Mouse (Mus musculus) MN1 (cell line): ENCODE data around the gene Nlrc5.

Experiments
- DNase-seq: peaks from one replicate; pipeline ENCODE4 v3.0.0-alpha.2; 2016; ENCODE audit warnings: low spot score

Nlrc5 gene

DNA sequence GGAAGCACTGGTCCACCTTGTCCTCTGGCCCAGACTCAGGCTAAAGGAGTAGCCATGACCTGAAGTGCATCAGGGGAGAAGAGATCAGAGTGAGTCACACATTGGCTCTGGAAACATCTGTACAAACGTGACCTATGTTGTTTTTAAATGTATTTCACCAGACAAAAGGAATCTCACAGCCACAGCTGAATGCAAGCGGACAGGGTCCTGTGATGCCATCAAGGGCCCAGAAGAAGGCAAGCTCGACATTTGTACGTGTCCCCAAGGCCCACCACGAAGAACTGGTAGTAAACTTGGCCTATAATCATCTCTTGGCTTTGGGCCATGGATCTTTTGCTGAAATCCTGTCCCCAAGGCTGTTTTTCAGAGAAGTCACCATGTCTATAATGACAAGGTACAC lies 35.5 kb downstream of the Nlrc5 start:
- DNase-seq: no peak

DNA sequence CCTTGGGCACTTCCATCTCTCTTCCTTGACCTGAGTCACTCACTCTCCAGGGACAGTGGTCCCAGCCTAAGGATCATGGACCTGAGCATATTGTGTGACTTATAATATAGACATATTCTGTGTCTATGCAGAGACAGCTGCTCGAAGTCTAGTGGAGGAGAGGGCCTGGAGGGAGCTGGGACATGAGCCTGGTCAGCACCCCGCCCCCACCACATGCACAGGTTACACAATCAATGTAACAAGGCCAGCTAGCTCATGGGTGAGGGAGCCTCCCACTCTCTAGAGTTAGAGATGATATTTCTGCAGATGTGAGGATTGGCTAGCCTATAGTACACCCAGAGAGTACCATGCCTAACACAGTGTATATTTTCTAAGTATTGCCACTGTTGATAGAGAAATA lies 36.6 kb downstream of the Nlrc5 start:
- no peak for DNase-seq

DNA sequence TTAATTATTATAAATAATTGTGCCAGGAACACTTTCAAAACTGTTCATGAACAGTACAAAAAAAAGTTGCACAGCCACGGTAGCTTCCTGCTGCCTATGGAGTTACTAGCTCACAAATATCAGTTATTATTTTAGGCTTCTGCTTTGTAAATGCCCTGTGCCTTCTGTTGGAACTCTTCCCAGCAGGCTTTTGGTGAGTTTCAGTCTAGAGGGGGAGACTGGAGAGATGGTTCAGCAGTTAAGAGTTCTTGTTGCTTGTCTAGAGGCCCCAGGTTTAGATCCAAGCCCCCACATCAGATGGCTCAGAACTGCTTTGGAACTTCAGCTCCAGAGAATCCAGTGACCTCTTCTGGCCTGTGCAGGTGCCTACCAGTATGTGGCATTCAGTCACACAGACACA lies 37.1 kb downstream of the Nlrc5 start:
- no peak for DNase-seq

DNA sequence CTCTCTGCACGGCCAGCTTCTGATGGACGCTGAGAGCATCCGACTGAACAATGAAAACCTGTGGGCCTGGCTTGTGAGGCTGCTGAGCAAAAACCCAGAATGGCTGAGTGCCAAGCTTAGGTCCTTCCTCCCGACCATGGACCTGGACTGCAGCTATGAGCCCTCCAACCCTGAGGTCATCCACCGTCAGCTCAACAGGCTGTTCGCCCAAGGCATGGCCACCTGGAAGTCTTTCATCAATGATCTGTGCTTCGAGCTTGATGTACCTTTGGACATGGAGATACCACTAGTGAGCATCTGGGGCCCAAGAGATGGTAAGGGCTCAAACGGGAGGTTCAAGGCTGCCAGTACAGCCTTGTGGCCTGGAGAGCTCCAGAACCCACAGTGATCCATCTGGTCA lies 38.6 kb downstream of the Nlrc5 start:
- DNase-seq: no peak

DNA sequence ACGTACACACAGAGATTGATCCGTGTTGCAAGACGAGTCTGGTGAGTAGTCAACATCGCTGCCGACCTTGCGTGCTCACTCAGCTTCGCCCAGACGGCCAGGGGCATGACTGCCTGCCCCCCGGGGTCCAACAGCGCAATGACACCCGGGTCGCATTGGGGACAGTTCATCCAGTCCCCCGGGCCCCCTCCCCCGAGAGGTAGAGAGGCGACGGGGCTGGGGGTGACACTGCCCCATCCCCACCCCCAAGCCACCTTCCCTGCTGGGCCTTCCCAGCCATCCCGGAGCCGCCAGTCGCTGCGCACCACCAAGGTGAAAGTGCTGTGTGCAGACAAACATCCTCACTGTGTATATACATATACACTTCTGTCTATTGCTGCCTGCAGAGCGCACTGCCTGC lies 39.3 kb downstream of the Nlrc5 start:
- no peak for DNase-seq

DNA sequence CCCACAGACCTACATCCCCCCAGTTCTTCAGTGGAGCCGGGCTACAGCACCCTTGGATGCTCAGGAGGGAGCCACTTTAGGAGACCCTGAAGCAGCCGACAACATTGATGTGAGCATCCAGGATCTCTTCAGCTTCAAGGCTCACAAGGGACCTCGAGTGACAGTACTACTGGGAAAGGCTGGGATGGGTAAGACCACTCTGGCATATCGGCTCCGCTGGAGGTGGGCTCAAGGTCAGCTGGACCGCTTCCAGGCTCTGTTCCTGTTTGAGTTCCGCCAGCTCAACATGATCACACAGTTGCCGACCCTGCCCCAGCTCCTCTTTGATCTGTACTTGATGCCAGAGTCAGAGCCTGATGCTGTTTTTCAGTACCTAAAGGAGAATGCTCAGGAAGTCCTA lies 41.6 kb downstream of the Nlrc5 start:
- no peak for DNase-seq

DNA sequence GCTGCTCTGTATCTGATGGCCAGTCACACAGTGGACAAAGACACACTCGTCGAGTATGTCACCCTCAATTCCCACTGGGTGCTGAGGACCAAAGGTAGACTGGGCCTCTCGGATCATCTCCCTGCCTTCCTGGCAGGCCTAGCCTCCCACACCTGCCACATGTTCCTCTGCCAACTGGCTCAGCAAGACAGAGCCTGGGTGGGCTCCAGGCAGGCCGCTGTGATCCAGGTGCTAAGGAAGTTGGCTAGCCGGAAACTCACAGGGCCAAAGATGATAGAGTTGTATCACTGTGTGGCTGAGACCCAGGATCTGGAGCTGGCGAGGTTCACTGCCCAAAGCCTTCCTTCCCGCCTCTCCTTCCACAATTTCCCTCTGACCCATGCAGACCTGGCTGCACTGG lies 42.7 kb downstream of the Nlrc5 start:
- no peak for DNase-seq

DNA sequence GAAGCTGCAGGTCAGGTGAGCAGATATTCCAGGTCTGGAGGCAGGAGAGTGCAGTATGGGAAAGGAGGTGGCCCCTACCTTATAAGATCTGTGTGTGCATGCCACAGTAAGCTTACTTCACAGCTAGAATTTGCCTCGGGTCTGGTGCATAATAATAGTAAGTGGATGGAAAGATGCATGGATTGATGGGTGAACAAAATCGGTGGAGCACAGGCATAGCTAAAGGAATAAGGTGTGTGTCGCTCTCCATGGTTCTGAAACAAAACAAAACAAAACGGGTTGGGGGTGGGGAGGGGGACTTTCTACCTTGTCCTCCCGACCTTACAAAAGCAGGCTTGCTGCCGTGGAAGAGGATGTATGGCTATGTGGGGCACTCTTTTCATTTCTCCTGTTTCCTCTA lies 47.9 kb downstream of the Nlrc5 start:
- no peak for DNase-seq

DNA sequence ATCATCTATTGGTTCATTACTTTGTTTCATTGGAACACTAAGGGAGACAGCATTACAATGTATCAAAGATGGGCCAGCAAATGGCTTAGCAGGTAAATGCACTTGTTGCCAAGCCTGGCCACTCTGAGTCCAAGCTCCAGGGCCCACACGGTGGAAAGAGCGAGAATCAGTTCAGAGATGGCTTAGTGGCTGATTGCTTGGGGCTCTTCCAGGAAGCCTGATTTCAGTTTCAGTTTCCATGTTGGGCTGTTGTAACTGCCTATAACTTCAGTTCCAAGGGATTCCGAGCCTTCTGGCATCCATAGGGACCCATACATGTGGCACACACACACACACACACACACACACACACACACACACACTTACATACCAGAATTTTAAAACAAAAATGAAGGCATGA lies 51.1 kb downstream of the Nlrc5 start:
- DNase-seq: peak; percentile 16

DNA sequence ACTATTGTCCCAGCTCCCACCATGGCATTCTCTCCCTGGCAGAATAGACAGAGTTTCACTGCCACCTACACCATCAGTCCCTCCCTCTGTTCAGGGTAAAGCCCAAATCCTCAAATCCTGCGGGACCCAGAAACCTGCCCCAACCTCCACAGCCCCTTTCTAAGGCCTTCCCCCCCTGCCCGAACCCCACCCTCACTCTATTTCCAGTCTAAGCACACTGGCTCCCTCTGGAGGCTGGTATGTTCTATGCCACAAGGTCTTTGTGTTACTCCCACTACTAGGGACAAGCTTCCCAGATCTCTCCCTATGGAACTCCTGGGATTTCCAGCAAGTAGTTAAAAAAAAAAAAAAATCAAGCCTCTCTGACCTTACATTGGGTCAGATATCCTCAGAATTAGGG lies 51.7 kb downstream of the Nlrc5 start:
- peak; percentile 60 for DNase-seq

DNA sequence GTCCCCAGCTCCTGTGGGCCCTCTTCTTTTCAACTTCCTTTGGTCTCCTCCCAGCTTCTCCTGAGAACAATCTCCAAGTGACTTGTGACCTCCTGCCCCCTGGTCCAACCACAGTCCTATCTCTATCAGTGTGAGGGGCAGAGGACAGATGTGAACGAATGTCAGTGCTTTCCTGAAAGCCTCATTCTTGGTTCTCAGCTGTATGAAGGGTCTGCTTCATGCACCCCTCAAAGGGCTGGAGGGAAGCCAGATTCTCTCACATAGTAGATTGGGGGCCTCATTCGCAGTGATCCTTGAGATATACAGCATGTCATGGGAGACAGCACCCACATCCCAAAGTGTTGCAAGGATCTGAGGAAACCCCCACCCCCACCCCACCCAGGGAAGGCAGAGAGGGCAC lies 53.9 kb downstream of the Nlrc5 start:
- DNase-seq: no peak

DNA sequence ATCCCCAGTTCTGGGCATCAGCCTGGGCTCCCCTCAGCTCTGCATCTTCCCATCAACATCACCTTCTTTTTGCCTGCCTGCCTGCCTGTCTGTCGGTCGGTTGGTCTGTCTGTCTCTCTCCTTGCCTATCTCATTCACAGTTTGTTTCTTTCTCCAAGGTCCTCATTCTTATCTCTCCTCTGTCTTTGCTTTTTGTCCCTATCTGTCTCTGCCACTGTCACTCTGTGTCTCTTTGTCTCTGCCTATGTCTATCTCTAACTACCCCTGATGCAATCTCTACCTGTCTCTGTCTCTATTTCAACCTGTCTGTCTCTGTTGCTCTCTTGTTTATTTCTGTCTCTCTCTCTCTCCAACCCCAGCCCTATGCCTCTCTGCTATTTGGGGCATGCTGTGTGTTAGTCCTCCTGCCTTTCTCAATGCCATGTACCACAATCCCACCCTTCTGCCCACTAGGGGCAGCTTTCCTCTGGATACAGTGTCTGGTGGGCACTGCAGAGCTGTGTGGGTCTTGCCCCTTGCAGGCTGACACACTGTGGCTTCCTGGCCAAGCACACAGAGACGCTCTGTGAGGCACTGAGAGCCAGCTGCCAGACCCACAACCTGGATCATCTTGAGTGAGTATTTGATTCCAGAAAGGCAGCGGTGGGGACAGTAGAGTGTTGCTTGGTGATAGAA lies 55.8 kb downstream of the Nlrc5 start:
- DNase-seq: no peak

DNA sequence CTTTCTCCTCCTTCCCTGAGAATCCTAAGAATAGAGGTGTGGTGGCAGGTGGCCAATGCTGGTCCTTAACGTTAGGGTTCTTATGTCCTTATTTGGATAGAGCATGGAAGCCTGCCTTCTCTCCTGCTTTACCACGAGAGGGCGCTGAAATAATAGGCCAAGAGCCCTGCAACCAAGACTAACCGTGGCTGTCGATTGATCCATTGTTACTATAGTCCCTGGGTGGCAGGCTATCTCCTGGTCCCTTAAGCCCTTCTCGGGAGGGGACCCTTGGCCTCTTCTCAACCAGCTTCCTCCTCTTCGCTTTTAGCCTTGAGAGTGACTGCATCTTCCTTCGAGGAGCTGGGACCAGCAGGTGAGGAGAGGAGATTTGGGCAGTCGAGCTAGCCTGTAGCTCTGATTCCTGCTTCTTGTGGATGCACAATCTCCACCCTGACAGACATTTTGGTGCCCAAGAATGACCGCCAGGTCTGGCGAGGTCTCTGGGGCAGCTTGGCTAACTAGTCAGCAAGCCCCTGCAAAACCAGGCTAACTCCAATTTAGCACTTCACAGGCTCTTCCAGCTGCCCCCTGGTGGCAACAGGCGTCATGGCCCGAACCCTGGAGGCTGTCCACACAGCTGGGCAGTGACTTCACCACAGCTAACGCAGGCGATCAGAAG lies 58.0 kb downstream of the Nlrc5 start:
- DNase-seq: peak; percentile 86

DNA sequence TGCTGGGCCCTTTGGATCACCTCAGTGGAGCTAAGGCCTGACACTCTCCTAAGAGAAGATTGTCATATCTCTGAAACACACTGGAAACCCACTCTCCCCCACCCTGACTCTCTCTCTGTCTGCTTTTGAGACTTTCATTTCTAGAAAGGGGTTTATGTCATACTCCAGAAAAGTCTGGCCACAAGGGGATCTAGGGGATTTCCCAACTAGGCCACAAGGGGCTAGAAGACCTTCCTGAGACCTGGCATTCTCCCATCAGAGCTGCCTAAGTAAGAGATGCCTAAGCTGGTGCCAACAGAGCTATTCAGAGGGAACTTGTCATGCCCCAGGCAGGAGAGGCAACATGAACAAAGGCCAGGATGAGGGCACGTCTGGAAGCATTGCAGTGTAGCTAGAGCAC lies 59.1 kb downstream of the Nlrc5 start:
- peak; percentile 60 for DNase-seq

DNA sequence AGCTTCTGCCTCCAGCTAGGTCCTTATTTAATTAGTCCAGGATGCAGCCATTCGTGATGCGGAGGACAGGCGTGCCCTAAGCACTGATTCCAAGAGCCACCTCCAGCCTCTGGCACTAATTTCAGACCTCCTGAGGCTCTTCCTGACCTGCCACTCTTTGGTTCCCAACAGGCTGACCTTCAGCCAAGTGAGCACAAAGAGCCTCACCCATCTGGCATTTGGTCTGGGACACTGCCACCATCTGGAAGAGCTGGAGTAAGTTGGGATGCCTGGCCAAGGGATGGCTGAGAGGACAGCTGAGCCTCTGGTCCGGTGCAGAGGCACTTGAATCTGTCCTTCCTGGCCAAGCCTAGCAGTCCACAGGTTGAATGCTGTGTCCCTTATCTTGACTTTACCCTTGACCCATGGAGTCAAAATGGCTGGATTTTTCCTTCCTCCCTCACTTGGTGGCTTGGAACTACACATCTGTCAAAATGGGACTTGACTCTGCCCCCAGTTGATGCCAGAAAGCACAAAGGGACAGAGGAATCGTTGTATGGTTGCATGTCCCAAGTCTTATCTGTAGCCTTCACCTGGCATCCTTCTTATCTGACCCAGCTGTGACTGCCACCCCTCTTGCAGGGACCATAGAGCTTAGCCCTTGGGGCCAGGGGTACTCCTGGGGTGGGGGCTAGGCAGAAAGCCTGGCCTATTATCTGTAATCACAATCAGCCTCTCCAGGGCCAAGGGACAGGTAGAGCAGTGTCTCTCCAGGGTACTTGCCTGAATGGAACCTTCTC lies 81.5 kb downstream of the Nlrc5 start:
- DNase-seq: peak; percentile 20

DNA sequence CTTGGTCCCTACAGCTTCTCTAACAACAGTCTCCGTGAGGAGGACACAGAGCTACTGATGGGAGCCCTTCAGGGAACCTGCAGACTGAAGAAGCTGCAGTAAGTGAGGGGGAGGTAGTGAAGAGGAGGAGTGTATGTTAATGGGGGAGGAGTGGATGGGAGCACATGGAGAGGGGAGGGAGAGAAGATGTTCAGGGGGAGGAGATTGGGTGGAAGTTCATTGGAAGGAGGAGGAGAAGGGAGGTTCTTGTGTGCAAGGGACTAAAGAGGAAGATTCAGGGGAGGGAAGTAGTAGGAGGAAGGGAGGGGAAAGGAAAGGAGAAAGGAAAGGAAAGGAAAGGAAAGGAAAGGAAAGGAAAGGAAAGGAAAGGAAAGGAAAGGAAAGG lies 82.0 kb downstream of the Nlrc5 start:
- DNase-seq: no peak

DNA sequence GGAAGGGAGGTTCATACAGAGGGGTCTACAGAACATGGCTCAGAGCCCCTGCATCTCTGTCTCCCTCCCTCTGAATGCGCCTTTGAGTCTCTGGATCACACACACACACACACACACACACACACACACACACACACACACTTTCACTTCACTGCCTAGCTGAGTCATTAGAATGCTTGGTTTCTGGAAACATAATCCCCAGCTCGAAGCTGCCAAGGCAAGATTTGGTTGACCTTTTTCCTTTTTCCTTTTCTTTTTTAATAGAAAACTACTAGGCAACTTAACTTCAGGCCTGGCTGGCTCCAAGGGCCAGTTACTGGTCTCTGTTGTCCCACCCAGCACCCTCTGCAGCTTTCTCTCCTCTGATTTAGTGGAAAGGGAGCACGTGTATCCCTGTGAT lies 82.6 kb downstream of the Nlrc5 start:
- no peak for DNase-seq

DNA sequence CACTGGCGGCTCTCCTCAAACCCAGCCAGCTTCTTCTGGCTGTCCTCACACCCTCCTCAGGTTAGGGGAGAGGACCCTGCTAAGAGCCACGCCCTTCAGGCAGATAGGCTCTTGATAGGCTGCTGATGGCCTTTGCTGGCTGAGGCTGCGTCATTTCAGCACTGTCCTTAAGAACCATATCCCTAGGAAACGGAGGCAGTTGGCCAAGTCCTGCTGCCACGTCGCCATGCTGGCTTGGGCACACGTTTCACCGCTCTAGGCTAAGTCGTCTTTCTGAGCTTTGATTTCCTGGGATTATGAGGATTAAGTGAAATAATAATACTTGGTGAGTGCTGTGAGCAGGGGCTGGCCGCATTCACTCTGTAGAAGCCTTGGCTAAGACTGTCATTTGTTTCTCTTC lies 84.2 kb downstream of the Nlrc5 start:
- DNase-seq: no peak

DNA sequence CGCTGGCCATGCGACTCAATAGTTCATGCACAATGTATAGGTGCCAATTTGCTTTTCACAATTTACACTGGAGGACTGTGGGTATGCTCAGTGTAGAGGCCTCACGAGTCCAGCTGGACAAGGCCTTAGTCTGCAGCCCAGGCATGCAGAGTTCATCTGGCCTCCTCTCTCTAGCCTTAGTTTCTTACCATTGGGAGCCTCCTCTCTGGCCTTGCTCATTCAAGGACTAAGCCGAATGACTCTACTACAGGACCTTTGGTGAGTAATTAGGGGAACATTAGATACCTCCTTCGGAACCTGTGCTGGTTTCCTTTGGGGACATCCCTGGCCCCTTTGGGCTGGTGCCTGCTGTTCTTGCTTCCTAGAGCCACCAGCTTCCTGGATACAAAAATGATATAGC lies 84.9 kb downstream of the Nlrc5 start:
- DNase-seq: no peak

DNA sequence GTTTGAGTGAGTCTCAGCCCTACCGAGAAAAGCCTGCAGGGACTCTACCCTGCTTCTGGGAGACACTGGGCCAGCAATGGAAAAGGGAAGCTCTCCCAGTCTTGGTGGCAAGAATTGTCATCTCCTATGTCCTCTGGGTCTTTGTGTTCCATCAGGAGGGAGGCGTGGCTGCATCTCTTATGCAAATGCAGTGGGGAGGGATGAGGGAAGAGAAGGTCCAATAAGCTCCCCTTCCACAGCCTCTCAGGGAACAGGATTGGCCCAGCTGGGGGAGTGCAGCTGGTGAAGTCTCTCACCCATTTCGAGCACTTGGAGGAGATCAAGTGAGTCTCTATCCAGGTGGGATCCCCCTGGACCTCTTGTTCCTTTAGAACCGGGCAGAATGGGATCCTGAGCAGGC lies 87.3 kb downstream of the Nlrc5 start:
- DNase-seq: no peak

DNA sequence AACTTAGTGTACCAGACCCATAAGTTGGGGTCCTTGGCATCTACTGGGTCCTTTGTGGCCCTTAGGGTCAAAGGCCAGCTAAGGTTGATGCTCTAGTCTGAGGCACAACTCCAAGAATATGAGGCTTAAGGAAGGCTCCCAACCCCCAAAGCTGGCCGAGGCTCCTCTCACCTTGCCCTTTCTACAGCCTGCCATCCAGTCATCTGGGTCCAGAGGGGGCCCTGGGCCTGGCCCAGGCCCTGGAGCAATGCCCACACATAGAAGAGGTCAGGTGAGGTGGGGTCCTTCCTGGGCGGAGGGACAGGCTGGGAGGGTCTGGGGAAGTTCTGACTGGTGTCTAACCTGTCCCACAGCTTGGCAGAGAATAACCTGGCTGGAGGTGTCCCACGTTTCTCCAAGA lies 88.3 kb downstream of the Nlrc5 start:
- no peak for DNase-seq

DNA sequence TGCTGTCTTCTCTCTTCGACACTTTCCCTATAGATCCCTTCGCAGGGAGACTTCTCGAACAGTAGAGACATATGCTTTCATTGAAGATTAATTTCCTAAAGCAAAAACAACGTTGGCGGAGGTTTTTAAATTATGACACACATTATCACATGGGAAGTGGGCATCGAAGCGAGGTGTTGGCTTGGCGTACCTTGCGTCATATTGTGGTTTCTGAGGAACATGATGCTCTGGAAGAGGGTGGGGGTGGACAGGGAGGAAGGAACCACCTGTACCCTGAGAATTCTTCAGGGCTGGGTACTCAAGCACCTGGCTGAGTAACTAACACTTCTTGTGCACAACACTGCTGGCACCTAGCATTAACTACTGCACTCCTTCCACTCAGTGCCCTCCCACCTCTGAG lies 90.4 kb downstream of the Nlrc5 start:
- DNase-seq: no peak

DNA sequence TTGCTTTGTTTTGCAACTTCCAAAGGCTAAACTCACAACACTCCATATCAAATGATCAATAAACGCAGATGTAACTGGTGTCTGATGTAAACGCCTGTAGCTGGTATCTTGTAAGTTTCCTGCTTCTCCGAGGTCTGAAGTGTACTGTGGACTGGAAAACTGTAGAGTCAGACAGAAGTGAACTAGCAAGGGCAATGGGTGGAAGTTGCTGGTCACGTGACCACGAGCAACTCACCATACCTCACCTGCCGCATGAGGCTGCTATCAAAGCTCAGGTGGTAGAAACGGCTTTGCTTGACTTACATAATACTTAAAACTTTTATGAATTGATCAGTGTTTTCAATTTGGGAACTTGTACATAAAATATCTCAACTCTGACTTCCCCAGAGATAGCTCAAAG lies 93.0 kb downstream of the Nlrc5 start:
- DNase-seq: no peak

DNA sequence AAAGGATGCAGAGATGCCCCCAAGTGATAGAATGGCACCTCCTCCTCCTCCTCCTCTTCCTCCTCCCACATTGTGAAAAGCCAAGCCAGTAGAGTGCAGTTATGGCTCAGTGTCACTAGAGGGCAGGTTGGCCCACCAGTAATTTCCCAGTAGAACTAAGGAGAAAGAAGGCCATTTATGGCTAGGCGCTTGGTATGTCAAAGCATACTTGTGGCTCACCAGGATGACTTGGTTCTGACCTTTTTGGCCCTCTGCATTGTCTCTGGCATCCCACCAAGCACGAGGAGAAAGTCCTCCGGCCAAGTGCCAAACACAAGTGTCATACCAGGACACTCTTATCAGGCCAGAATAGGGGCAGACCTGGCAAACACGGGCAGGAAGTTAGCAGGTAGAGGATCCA lies 94.1 kb downstream of the Nlrc5 start:
- peak; percentile 23 for DNase-seq
